Mouse (Mus musculus) cerebellum, postnatal 14 days (tissue): ENCODE data around the gene Ndufb4.

Experiments used
- DNase-seq, 2 experiments: peaks; one replicate each; pipeline ENCODE4 v3.0.0; 2021; ENCODE audit warnings: mixed read lengths in 2 of 2

Ndufb4 gene

GRCm38 (mm10) chr16:37634578-37634977 lies 19.7 kb downstream of the Ndufb4 start:
- DNase-seq, result no peak

DNA sequence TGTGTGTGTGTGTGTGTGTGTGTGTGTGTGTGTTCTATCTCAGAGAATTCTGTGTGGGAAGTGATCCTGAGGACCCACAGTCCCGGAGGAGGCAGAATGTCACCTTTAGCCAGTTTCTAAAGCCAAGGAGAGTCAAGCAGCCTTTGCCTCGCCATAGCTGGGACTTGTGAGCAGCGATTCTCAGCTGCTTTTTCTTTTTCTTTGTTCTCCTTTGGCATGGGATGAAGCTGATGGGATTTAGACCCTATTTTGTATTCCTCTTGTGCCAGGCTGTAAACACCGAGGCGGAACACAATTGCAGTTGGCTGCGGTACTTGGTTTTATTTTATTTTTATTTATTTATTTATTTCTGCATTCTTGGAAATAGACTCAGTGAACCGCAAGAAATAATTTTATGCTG lies 25.2 kb downstream of the Ndufb4 start:
- no peak for DNase-seq

DNA sequence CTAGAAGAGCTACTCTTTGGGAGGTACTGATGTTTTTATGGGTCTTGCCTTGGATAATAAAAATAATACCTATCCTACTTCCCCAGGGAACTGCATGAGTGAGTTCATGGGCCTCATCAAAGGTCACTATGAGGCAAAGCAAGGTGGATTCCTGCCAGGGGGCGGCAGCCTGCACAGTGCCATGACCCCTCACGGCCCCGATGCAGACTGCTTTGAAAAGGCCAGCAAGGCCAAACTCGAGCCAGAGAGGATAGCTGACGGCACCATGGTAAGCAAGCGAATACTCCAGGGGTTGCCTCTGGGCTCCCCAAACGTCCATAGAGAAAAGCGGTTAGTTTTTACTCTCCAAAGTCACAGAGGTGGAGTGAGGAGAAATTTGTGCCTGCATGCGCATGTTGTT lies 25.9 kb downstream of the Ndufb4 start:
- DNase-seq, result no peak

GRCm38 (mm10) chr16:37626388-37626949 lies 27.8 kb downstream of the Ndufb4 start:
- DNase-seq, result no peak

- peak; percentile 78 to 83 for DNase-seq
Measured at GRCm38 (mm10) chr16:37622919-37623318, 31.3 kb downstream of the Ndufb4 start.

GRCm38 (mm10) chr16:37622403-37622802 lies 31.9 kb downstream of the Ndufb4 start:
- DNase-seq, result peak in 1 of 2 experiments; percentile 45

- peak; percentile 40 to 50 for DNase-seq
Measured at GRCm38 (mm10) chr16:37617695-37618094, 36.6 kb downstream of the Ndufb4 start.

- no peak for DNase-seq
Measured at GRCm38 (mm10) chr16:37616104-37616503, 38.1 kb downstream of the Ndufb4 start.

GRCm38 (mm10) chr16:37615429-37615828 lies 38.8 kb downstream of the Ndufb4 start:
- DNase-seq, result no peak

DNA sequence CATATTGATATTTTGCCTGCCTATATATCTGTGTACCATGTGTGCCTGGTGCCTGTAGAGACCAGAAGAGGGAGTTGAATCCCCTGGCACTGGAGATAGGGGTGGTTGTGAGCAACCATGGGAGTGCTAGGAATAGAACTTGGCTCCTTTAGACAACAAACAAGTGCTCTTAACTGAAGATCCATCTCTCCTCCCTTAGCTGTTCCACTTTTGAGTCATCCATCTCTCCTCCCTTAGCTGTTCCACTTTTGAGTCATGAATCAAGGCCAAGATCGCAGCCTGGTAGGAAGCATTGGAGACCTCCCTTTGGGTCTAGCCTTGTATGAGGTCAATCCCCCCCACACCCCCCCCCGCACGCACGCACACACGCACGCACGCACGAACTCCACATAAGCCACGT lies 39.7 kb downstream of the Ndufb4 start:
- no peak for DNase-seq

GRCm38 (mm10) chr16:37612013-37612412 lies 42.2 kb downstream of the Ndufb4 start:
- no peak for DNase-seq

DNA sequence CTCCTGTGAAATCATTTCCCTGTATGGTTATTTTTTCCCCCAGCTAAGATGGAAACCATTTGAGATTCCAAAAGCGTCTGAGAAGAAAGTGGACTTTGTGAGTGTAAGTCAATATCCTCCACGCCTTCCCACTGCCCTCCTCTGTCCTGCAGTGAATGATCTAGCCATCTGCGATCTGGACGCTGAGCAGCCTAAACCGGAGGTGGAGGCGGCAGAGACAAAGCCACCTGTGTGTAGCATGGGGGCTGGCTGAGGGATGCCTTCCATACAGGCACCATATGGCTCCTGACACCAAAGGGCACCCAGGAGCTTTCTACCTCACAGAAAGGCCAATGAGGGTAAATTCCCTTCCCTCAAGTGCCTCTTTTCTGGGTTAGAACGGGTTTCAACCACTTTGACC lies 43.2 kb downstream of the Ndufb4 start:
- DNase-seq, result no peak

DNA sequence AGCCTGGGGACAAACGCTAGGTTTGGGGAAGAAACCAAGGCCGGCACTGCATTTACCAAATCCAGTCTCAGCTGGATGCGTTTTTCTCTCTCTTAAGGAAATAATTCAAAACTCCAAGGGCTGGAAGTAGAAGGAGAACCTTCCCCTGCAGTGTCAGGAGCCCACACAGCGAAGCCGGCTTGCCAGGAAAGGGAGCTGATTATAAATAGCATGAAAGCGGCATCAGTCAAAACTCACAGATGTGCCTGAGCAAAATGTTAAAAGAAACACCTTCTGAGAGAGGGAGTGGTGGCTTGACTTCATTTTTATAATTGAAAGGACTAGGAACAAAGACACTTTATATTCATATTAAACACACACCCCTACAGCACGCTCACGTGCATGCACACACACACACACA lies 43.9 kb downstream of the Ndufb4 start:
- no peak for DNase-seq

DNA sequence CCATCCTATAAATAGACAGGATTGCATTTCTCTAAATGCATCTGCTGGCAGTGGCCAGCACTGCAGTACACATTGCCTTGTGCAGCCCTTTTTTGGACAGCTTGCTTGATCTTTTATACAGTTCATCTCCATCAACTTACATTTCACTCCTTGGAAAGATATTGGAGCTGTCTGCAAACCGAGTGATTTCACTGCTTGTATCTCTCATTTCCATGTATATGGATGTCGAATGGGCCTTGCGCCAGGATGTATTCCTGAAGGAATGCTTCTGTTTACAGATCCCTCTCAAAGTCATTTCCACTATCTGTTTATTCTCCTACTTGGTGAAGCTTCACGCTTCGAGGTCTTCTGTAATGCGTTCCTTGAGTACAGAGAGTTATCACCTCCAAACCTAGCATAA lies 50.0 kb downstream of the Ndufb4 start:
- DNase-seq, result no peak

DNA sequence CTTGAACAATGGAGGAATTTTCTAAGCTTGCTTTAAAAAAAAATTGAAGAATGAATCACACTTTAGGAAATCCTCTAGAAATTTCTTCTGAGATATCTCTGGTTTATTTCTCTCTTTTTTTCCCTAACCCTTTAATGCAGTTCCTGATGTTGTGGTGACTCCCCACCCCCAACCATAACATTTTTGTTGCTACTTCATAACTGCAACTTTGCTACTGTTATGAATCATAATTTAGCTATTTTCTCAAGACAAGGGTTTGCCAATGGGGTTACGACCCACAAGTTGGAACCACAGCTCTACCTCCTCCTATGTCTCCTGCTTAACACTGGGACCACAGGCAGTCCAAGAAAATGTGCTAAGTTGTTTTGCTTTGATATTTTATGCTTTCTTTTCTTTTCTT lies 50.8 kb downstream of the Ndufb4 start:
- DNase-seq, result no peak

DNA sequence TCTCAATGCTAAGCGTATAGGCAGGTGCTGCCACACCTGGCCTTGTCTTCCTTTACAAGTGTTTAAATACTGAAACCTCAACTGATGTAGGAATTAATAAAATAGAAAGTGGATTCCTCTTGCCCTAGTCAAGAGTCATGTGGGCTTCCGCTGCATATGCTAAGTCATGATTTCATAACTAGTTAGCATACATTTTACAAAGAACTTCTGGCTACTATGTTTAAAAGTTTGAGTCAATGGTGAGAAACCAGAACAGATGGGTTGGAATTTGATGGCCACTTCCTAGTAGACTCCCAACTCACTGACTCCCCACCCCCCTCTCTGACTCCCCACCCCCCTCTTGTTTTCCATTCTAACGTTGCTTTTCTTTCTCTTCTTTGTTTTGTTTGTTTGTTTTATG lies 54.9 kb downstream of the Ndufb4 start:
- DNase-seq, result no peak

GRCm38 (mm10) chr16:37598463-37598862 lies 55.8 kb downstream of the Ndufb4 start:
- DNase-seq, result no peak

GRCm38 (mm10) chr16:37597412-37597811 lies 56.8 kb downstream of the Ndufb4 start:
- DNase-seq, result no peak
